Mouse (Mus musculus) midbrain, postnatal 0 days (tissue): ENCODE measurements around the gene Slc2a13. TPM values are rescaled to one million over a fixed set of nuclear protein-coding genes. Genes with fewer than 3 reads are reported as not detected.
A peak's percentile ranks its signal among the peaks of the same experiment; 100 is the strongest.

Experiments
- ATAC-seq: fragments of 200-750 bp; cut with Nextera tagmentation; 2 replicates; pipeline ENCODE4 v1.8.0; 2017; ENCODE audit warnings: moderate number of reproducible peaks, mild to moderate bottlenecking, moderate TSS enrichment, moderate library complexity; ENCODE audit not compliant: low FRiP score
- DNase-seq: peaks from one replicate; pipeline ENCODE4 v3.0.0-alpha.2; 2015; ENCODE audit warnings: low spot score
- H3K27ac ChIP-seq: fragments of 300-500 bp; sonication (generic); 2 replicates; pipeline ENCODE4 v1.5.1; 2014; ENCODE audit warnings: low read depth, mild to moderate bottlenecking, low read length, mixed read lengths
- H3K27me3 ChIP-seq: fragments of 300-500 bp; sonication (generic); 2 replicates; pipeline ENCODE4 v1.6.1; 2014; ENCODE audit warnings: low read length, control low read depth, mixed read lengths; ENCODE audit not compliant: insufficient read depth
- H3K36me3 ChIP-seq: fragments of 300-500 bp; sonication (generic); 2 replicates; pipeline ENCODE4 v1.6.1; 2014; ENCODE audit warnings: low read length, control low read depth, mixed read lengths; ENCODE audit not compliant: insufficient read depth
- H3K4me1 ChIP-seq: fragments of 300-500 bp; sonication (generic); 2 replicates; pipeline ENCODE4 v1.6.1; 2014; ENCODE audit warnings: mild to moderate bottlenecking, control low read depth, antibody characterized with exemption, low read length, mixed read lengths; ENCODE audit not compliant: insufficient read depth
- H3K4me2 ChIP-seq: fragments of 300-500 bp; sonication (generic); 2 replicates; pipeline ENCODE4 v1.6.1; 2014; ENCODE audit warnings: low read depth, mild to moderate bottlenecking, low read length, mixed read lengths; ENCODE audit not compliant: poor library complexity, severe bottlenecking
- H3K4me3 ChIP-seq: fragments of 300-500 bp; sonication (generic); 2 replicates; pipeline ENCODE4 v1.5.1; 2014; ENCODE audit warnings: low read depth, mild to moderate bottlenecking, low read length, moderate library complexity
- H3K9ac ChIP-seq: fragments of 300-500 bp; sonication (generic); replicated peaks from 2 replicates; pipeline ENCODE4 v1.6.1; 2014; ENCODE audit warnings: mild to moderate bottlenecking, low read length, moderate library complexity, mixed read lengths; ENCODE audit not compliant: poor library complexity, severe bottlenecking
- H3K9me3 ChIP-seq: fragments of 300-500 bp; sonication (generic); 2 replicates; pipeline ENCODE4 v1.6.1; 2016; ENCODE audit warnings: low read length, control low read depth
- CTCF ChIP-seq: IDR thresholded peaks from 2 replicates; pipeline ENCODE4 v1.5.1; 2016; ENCODE audit warnings: antibody characterized with exemption, mild to moderate bottlenecking
- WGBS: fragments of 180-500 bp; shearing (Covaris S2); extraction: QIAGEN DNeasy Blood & Tissue Kit; methylation state at CpG from one replicate; pipeline ENCODE4 v1.1.7; 2014; 5-methylcytosine and 5-hydroxymethylcytosine counted together
- polyA plus RNA-seq: library from polyadenylated mRNA; unstranded; fragments of >200 nt; fragmentation: Nextera tagmentation; extraction: Ambion mirVana; gene quantifications from 2 replicates; pipeline ENCODE4 v1.2.1, GENCODE M21; 2015
- total RNA-seq: library from RNA; depleted of rRNA; stranded (reverse); fragments of >200 nt; gene quantifications from 2 replicates; pipeline ENCODE4 v1.2.3, GENCODE M21; 2014; rRNA removed

The Slc2a13 gene
- total RNA-seq (29.2 and 32.0 TPM in 2 replicates), polyA plus RNA-seq (2.7 and 3.3 TPM in 2 replicates)

DNA sequence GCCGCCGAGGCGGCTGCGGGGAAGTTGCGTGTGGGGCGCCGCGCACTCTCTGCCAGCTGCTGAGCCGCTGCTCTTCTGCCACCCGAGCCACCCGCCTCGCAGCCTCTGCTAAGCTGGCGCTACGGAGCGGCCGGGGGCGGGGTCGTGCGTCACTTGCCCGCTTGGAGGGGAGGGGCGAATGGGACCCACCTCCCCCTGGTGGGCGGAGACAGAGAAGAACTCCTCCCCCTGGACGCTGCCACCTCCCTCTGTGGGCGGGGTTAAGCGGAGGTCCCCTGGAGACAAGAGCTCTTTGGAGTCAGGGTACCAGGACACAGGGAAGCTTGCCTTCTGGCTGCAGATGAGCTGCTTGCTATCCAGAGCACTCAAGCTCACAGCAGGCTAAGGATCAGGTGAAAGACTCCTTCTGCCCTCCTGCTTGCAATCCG, at the start of gene Slc2a13:
Slc2a13 (minus strand) TSS at position 151 of the 428 bp plus-strand sequence.
- DNase-seq: peak; percentile 95
- Histone ChIP-seq H3K9ac (peak within 1 kb of the TSS; percentile 82), H3K27ac (peak within 1 kb of the TSS; percentile 77), H3K4me1 (peaks cover 4% of the 10 kb centered on the region; the same call in 1 of the 2 replicates), H3K27me3 (no peaks in the 10 kb centered on the region), H3K4me2 (peak within 1 kb of the TSS; percentile 83), H3K4me3 (peak within 1 kb of the TSS; percentile 67), H3K9me3 (no peaks in the 10 kb centered on the region), H3K36me3 (no peaks in the 10 kb centered on the region)
- peak; percentile 96 for ATAC-seq
- WGBS: 1% methylated on average over 25 of the region's 26 CpGs
- peak; percentile 47 for TF ChIP-seq CTCF

DNA sequence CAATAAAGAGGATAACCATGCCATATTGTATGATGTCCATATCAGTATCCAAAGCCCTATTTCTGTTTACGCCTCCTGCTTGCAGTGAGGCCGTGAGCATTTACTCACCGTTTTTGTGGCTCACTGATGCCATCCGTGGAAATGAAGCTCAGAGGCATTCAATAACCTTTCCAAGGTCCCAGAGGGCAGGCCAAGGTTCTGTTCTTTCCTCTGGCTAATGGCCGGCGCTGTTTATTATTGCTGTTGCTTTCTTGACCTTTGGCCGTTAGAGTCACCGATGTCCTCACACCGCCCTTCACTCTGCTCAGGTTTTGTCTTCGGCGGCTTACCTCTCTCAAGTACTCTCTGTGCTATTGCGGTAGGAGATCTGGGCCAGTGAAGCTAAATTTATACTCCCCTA, 43.0 kb upstream of the Slc2a13 start:
- 88% methylated on average over 12 of the region's 12 CpGs for WGBS
- DNase-seq: no peak
- H3K4me2 ChIP-seq: no peak overlapping the region
- no peaks in the 10 kb centered on the region for H3K9me3 ChIP-seq
- H3K36me3 ChIP-seq: no peaks in the 10 kb centered on the region
- H3K4me3 ChIP-seq: no peak overlapping the region
- peaks cover 5% of the 10 kb centered on the region; the same call in 1 of the 2 replicates for H3K4me1 ChIP-seq
- no peak for TF ChIP-seq CTCF
- H3K27me3 ChIP-seq: no peaks in the 10 kb centered on the region
- H3K9ac ChIP-seq: no peak overlapping the region
- ATAC-seq: no peak
- H3K27ac ChIP-seq: no peak overlapping the region

DNA sequence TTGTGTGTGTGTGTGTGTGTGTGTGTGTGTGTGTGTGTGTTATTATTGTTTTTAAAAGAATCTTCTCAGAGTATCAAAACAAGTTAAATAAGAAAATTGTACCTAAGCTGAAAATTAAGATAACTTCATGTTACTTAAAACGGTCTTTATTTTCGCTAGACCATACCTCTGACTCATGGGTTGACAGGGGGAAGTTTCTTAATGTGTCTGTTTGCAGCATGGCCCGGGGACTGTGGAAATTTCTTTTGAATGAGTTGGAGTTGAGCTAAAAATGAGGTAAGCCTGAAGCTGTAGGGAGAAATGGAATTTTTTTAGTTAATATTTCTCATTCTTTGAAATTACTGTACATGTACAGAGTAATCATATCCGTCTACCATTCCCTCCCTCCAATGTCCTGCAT, 42.5 kb upstream of the Slc2a13 start:
- no peaks in the 10 kb centered on the region for H3K27me3 ChIP-seq

DNA sequence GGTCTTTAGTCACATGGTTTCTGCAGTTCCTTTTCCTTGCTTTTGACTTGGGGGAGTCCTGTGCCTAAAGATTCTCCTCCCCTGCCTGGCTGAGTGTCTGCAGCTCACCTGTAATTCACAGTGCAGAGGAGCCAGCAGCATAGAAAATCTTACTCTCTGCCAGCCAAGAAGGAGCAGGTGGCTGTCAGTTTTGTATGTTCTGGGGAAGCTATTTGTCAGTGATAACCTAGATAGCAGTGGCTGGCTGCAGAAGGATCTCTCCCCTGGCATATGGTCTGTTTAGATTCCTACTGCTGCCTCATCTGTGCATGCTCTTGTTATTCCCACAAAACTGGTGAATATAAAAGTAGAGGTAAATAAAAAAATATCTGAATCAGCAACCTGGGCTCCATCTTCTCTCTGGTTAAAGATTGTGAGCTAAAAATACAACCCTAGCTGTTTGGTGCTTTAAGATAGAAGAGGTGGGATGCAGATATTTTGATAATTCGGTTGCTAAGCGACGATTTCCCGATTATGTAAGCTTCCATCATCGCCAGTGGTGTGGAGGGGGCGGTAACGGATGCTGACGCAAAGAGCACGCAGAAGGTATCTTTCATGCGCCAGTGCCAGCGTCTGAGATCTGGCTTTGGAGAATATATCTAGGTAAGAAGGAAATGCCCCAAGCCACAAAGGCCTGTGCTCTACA, 41.1 kb upstream of the Slc2a13 start:
- ATAC-seq: no peak
- WGBS: 66% methylated on average over 11 of the region's 11 CpGs
- Histone ChIP-seq H3K4me3 (no peak overlapping the region), H3K36me3 (no peaks in the 10 kb centered on the region), H3K4me1 (peaks cover 5% of the 10 kb centered on the region; the same call in 1 of the 2 replicates), H3K9ac (no peak overlapping the region), H3K27me3 (no peaks in the 10 kb centered on the region), H3K27ac (peak overlapping the region; percentile 80), H3K4me2 (no peak overlapping the region), H3K9me3 (no peaks in the 10 kb centered on the region)
- peak; percentile 69 for DNase-seq
- TF ChIP-seq CTCF: no peak

More for the DNA sequence above, 42.5 kb upstream of the Slc2a13 start:
- Histone ChIP-seq H3K4me2 (no peak overlapping the region), H3K4me3 (no peak overlapping the region), H3K27ac (no peak overlapping the region), H3K9ac (no peak overlapping the region), H3K9me3 (no peaks in the 10 kb centered on the region), H3K36me3 (no peaks in the 10 kb centered on the region), H3K4me1 (peaks cover 5% of the 10 kb centered on the region; the same call in 1 of the 2 replicates)
- no peak for TF ChIP-seq CTCF
- ATAC-seq: no peak
- 87% methylated on average over 4 of the region's 4 CpGs for WGBS
- DNase-seq: no peak

DNA sequence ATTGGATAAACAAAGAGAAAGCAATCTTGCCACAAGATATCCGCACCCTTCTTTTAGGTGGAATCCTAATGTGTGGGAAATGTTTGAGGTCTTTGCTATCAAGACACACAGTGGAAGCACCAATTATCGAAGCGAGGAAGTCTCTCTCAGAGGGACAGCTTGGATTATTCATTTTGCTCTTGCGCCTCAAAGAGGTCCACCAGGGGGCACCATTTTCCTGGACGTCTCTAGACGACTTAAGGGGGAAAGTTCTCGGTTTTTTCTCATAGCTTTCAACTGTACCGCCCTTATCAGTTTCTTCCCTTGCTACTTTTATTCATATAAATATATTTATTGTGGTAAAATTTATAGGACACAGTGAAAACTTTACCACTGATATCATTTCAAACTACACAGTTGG, 36.7 kb upstream of the Slc2a13 start:
- peak; percentile 68 for TF ChIP-seq CTCF
- DNase-seq (peak; percentile 64), ATAC-seq (no peak)
- H3K9me3 ChIP-seq: no peaks in the 10 kb centered on the region
- no peak overlapping the region for H3K9ac ChIP-seq
- H3K36me3 ChIP-seq: no peaks in the 10 kb centered on the region
- peaks cover 5% of the 10 kb centered on the region; the same call in 1 of the 2 replicates for H3K4me1 ChIP-seq
- no peak overlapping the region for H3K4me3 ChIP-seq
- H3K4me2 ChIP-seq: no peak overlapping the region
- 32% methylated on average over 8 of the region's 8 CpGs for WGBS
- no peak overlapping the region for H3K27ac ChIP-seq
- H3K27me3 ChIP-seq: no peaks in the 10 kb centered on the region

DNA sequence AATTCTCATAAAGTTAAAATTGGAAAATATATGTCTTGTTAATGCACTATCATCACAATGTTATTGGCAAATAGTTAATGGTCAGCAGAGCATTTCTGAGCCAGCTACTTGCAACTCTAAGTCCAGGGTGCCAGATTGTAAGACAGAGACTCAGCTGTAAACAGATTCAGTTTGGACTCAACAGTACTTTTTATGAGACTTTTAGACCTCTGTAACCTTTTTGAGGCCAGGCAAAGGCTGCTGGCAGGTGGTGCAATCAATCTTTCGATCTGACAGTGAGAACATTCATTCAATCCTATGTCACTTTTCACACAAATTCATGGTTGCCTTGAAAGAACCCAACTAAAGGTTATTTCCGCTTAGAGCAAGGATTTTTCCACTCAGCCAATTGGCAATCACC, 35.8 kb upstream of the Slc2a13 start:
- no peak overlapping the region for H3K27ac ChIP-seq
- no peak overlapping the region for H3K4me3 ChIP-seq
- no peak overlapping the region for H3K4me2 ChIP-seq
- ATAC-seq (no peak), DNase-seq (no peak)
- H3K27me3 ChIP-seq: no peaks in the 10 kb centered on the region
- TF ChIP-seq CTCF: no peak
- H3K9ac ChIP-seq: no peak overlapping the region
- H3K9me3 ChIP-seq: no peaks in the 10 kb centered on the region
- H3K4me1 ChIP-seq: peaks cover 3% of the 10 kb centered on the region; the same call in 1 of the 2 replicates
- no peaks in the 10 kb centered on the region for H3K36me3 ChIP-seq
- 90% methylated on average over 2 of the region's 2 CpGs for WGBS
